Mouse (Mus musculus) limb, embryonic 12.5 days (tissue): ENCODE measurements around the gene Tfpi. TPM values are rescaled to one million over a fixed set of nuclear protein-coding genes. Genes with fewer than 3 reads are reported as not detected.

Source experiments
- ATAC-seq: fragments of 200-750 bp; cut with Nextera tagmentation; 2 replicates; pipeline ENCODE4 v1.8.0; 2017; ENCODE audit warnings: low read depth, moderate TSS enrichment; ENCODE audit not compliant: insufficient number of reproducible peaks, insufficient read depth, low FRiP score, low TSS enrichment
- H3K27ac ChIP-seq: fragments of 300-500 bp; sonication (generic); 2 replicates; pipeline ENCODE4 v1.5.1; 2016; ENCODE audit warnings: mild to moderate bottlenecking, moderate library complexity
- H3K27me3 ChIP-seq: fragments of 300-500 bp; sonication (generic); 2 replicates; pipeline ENCODE4 v1.6.1; 2016; ENCODE audit warnings: mild to moderate bottlenecking, moderate library complexity
- H3K36me3 ChIP-seq: fragments of 300-500 bp; sonication (generic); 2 replicates; pipeline ENCODE4 v1.6.1; 2016; ENCODE audit warnings: mild to moderate bottlenecking, moderate library complexity
- H3K4me1 ChIP-seq: fragments of 300-500 bp; sonication (generic); replicated peaks from 2 replicates; pipeline ENCODE4 v1.6.1; 2016
- H3K4me2 ChIP-seq: fragments of 300-500 bp; sonication (generic); 2 replicates; pipeline ENCODE4 v1.6.1; 2016; ENCODE audit warnings: mild to moderate bottlenecking, moderate library complexity
- H3K4me3 ChIP-seq: fragments of 300-500 bp; sonication (generic); replicated peaks from 2 replicates; pipeline ENCODE4 v1.5.1; 2016; ENCODE audit warnings: mild to moderate bottlenecking
- H3K9ac ChIP-seq: fragments of 300-500 bp; sonication (generic); replicated peaks from 2 replicates; pipeline ENCODE4 v1.6.1; 2016; ENCODE audit warnings: mild to moderate bottlenecking, moderate library complexity
- H3K9me3 ChIP-seq: fragments of 300-500 bp; sonication (generic); 2 replicates; pipeline ENCODE4 v1.6.1; 2016; ENCODE audit warnings: mild to moderate bottlenecking, moderate library complexity
- WGBS: fragments of 180-500 bp; shearing (Covaris S2); methylation state at CpG from one replicate; pipeline ENCODE4 v1.1.7; 2016; 5-methylcytosine and 5-hydroxymethylcytosine counted together
- polyA plus RNA-seq: library from polyadenylated mRNA; unstranded; fragments of >200 nt; fragmentation: Nextera tagmentation; extraction: Ambion mirVana; gene quantifications from 2 replicates; pipeline ENCODE4 v1.2.1, GENCODE M21; 2016

The Tfpi gene
- polyA plus RNA-seq, 1 experiment from 2014 or later: 16.2 TPM

GRCm38 (mm10) chr2:84441940-84442339 is 34.6 kb downstream of the Tfpi start:
- Histone ChIP-seq H3K4me1 (no peaks in the 10 kb centered on the region), H3K9ac (no peak overlapping the region), H3K36me3 (no peaks in the 10 kb centered on the region), H3K4me3 (no peak overlapping the region), H3K9me3 (no peaks in the 10 kb centered on the region), H3K27ac (no peak overlapping the region), H3K4me2 (no peak overlapping the region), H3K27me3 (no peaks in the 10 kb centered on the region)
- ATAC-seq: no peak
- WGBS: 85% methylated on average over 5 of the region's 5 CpGs

DNA sequence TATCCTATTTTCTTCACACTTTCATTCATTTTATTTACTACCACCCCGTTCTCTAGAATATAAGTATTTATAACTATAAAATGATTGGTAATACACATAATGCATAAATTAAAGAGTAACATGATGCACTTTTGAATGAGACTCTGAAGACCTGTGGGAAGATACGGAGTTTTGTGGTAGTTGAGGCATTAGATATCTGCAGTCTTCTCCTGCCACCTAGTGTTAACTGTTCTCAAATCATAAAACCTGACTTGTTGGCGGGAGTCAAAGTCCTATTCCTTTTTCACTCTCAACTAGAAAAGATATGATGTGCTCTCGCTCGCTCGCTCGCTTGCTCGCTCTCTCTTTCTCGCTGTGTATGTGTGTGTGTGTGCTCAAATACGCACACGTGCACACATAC is 46.9 kb downstream of the Tfpi start:
- Histone ChIP-seq H3K36me3 (no peaks in the 10 kb centered on the region), H3K4me1 (peaks cover 3% of the 10 kb centered on the region), H3K4me3 (no peak overlapping the region), H3K27ac (no peak overlapping the region), H3K9me3 (no peaks in the 10 kb centered on the region), H3K27me3 (no peaks in the 10 kb centered on the region), H3K4me2 (no peak overlapping the region), H3K9ac (no peak overlapping the region)
- no peak for ATAC-seq
- 59% methylated on average over 11 of the region's 11 CpGs for whole genome bisulfite sequencing

- Histone ChIP-seq H3K4me2 (no peak overlapping the region), H3K27ac (no peak overlapping the region), H3K4me1 (peaks cover 3% of the 10 kb centered on the region), H3K9ac (no peak overlapping the region), H3K27me3 (no peaks in the 10 kb centered on the region), H3K36me3 (no peaks in the 10 kb centered on the region), H3K4me3 (no peak overlapping the region), H3K9me3 (no peaks in the 10 kb centered on the region)
- WGBS: 45% methylated on average over 3 of the region's 3 CpGs
- no peak for ATAC-seq
These were observed 47.7 kb downstream of the Tfpi start for GRCm38 (mm10) chr2:84428836-84429235.

DNA sequence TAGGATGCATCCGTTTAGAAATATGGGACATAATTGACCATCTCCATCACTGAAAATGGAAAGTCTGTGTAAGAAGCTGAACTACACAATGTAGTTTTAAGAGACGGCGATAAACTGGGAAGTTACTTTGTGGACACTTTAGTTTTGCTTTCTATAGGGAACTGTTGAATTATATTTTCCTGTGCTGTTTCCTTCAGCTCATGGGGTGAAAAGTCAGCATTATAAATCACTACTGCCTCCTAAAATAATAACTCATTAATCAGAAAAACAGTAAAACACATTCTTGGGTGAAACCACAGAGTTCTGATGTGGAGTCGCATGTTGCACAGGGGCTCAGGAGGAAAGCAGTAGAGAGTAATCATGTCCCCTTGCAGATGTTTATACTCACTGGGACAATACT is 50.0 kb downstream of the Tfpi start:
- ATAC-seq: no peak
- H3K4me1 ChIP-seq: peaks cover 3% of the 10 kb centered on the region
- H3K9ac ChIP-seq: no peak overlapping the region
- no peaks in the 10 kb centered on the region for H3K36me3 ChIP-seq
- no peak overlapping the region for H3K27ac ChIP-seq
- WGBS: 67% methylated on average over 4 of the region's 4 CpGs
- H3K27me3 ChIP-seq: no peaks in the 10 kb centered on the region
- H3K4me3 ChIP-seq: no peak overlapping the region
- no peak overlapping the region for H3K4me2 ChIP-seq
- no peaks in the 10 kb centered on the region for H3K9me3 ChIP-seq

DNA sequence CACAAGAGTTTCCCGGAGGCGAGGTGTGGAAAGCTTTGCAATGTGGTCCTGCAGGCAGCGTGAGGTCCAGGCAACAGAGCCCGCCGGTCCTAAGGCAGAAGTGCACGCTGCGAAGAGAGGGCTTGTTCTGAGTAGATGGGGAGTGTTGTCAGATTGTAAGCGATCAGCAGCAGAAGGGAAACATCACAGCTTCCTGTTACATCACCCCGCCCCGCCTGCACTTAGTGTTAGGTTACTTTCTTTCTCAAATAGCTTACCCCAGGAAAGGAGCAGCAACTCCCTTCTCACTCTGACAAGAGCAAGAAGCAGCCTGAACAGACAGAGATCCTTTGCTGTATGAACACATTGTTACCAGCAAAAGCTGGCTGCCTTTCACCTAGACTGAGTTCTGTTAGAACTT is 51.4 kb downstream of the Tfpi start, which contains the start of gene Calcrl:
Calcrl (minus strand) TSS at position 274 of the 400 bp plus-strand sequence.
- H3K9ac ChIP-seq: peak within 1 kb of the TSS; percentile 42
- peak; percentile 85 for ATAC-seq
- 0% methylated on average over 10 of the region's 10 CpGs for WGBS

GRCm38 (mm10) chr2:84416501-84416900 is 60.1 kb downstream of the Tfpi start:
- no peak for ATAC-seq
- WGBS: 90% methylated on average over 4 of the region's 4 CpGs
- Histone ChIP-seq H3K4me2 (no peak overlapping the region), H3K36me3 (no peaks in the 10 kb centered on the region), H3K4me3 (no peak overlapping the region), H3K27ac (no peak overlapping the region), H3K27me3 (no peaks in the 10 kb centered on the region), H3K9ac (no peak overlapping the region), H3K9me3 (no peaks in the 10 kb centered on the region), H3K4me1 (no peaks in the 10 kb centered on the region)

More for the DNA sequence above, 51.4 kb downstream of the Tfpi start, which contains the start of gene Calcrl:
- Histone ChIP-seq H3K9me3 (no peaks in the 10 kb centered on the region), H3K27ac (peak within 1 kb of the TSS; percentile 80), H3K4me3 (peak within 1 kb of the TSS; percentile 37), H3K4me2 (peak within 1 kb of the TSS; percentile 61), H3K4me1 (peaks cover 3% of the 10 kb centered on the region), H3K27me3 (no peaks in the 10 kb centered on the region), H3K36me3 (no peaks in the 10 kb centered on the region)

DNA sequence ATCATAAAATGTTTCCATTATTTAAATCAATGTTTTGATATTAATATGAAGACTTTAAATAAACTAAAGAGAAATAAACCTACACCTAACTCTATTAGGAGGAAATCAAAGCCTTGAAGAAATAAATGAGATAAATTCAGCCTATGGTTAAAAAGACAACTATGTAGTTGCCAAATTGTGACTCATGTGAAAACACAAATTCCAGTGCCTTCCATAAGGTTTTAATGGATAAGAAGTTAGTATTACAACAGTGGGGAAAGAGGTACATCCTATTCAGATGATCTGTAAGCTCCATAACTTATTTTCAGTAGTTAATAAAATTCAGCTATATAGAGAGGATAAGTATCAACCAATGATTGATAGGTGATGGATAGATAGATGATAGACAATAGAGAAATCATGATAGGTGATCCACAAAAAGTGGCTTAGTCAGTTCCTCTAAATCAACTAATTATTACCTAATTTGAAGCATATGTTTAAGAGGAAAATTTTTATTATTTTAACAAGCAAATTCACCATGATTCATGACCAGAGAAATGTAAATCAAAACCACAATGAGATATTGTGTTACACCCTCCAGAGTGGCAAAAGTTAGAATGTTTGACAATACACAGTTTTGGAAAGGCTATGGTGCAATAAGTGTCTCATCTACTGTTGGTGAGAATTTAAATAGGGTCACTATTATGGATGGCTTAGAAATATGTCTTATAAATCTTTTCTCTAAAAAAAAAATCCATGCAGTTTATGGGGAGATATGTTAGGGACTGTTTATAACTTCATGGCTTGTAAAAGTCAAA is 66.6 kb downstream of the Tfpi start:
- no peak overlapping the region for H3K4me2 ChIP-seq
- no peak for ATAC-seq
- no peaks in the 10 kb centered on the region for H3K9me3 ChIP-seq
- no peak overlapping the region for H3K9ac ChIP-seq
- no peak overlapping the region for H3K27ac ChIP-seq
- no peaks in the 10 kb centered on the region for H3K27me3 ChIP-seq
- no peaks in the 10 kb centered on the region for H3K4me1 ChIP-seq
- no peaks in the 10 kb centered on the region for H3K36me3 ChIP-seq
- H3K4me3 ChIP-seq: no peak overlapping the region

- Histone ChIP-seq H3K4me2 (no peak overlapping the region), H3K4me1 (no peaks in the 10 kb centered on the region), H3K27me3 (no peaks in the 10 kb centered on the region), H3K9ac (no peak overlapping the region), H3K4me3 (no peak overlapping the region), H3K27ac (no peak overlapping the region), H3K9me3 (no peaks in the 10 kb centered on the region), H3K36me3 (no peaks in the 10 kb centered on the region)
- 91% methylated on average over 3 of the region's 3 CpGs for WGBS
- ATAC-seq: no peak
These were observed 71.7 kb downstream of the Tfpi start for GRCm38 (mm10) chr2:84404834-84405233.

- Histone ChIP-seq H3K4me1 (no peaks in the 10 kb centered on the region), H3K9ac (no peak overlapping the region), H3K27ac (no peak overlapping the region), H3K36me3 (no peaks in the 10 kb centered on the region), H3K27me3 (no peaks in the 10 kb centered on the region), H3K4me3 (no peak overlapping the region), H3K9me3 (no peaks in the 10 kb centered on the region), H3K4me2 (no peak overlapping the region)
- ATAC-seq: no peak
- WGBS: 92% methylated on average over 3 of the region's 3 CpGs
These were observed 73.9 kb downstream of the Tfpi start for GRCm38 (mm10) chr2:84402713-84403112.

DNA sequence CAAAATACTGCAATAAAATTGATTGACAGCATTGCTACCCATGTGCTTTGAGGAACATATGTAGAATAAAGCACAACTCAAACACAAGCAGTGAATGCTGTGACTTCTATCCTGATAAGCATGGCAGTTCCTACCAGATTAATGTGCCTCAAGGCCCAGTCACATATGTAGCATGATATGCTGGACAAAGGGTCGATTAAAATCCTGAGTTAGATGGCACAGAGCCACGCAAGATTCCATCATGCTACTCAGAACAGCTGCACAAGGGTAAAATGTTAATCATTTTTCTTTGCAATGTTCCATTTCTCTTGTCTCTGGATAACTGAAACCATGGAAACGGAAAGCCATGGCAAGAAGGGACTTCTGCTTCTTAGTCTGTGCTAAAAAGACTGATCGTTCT is 80.0 kb downstream of the Tfpi start:
- H3K27me3 ChIP-seq: no peaks in the 10 kb centered on the region
- no peak for ATAC-seq
- H3K27ac ChIP-seq: no peak overlapping the region
- H3K9me3 ChIP-seq: no peaks in the 10 kb centered on the region
- H3K36me3 ChIP-seq: no peaks in the 10 kb centered on the region
- H3K9ac ChIP-seq: no peak overlapping the region
- H3K4me2 ChIP-seq: no peak overlapping the region
- H3K4me1 ChIP-seq: no peaks in the 10 kb centered on the region
- 90% methylated on average over 4 of the region's 4 CpGs for WGBS
- no peak overlapping the region for H3K4me3 ChIP-seq

GRCm38 (mm10) chr2:84393236-84393635 is 83.3 kb downstream of the Tfpi start:
- Histone ChIP-seq H3K27ac (no peak overlapping the region), H3K4me1 (no peaks in the 10 kb centered on the region), H3K4me3 (no peak overlapping the region), H3K27me3 (no peaks in the 10 kb centered on the region), H3K4me2 (no peak overlapping the region), H3K9ac (no peak overlapping the region), H3K9me3 (no peaks in the 10 kb centered on the region), H3K36me3 (no peaks in the 10 kb centered on the region)
- no peak for ATAC-seq
- WGBS: 78% methylated on average over 4 of the region's 4 CpGs

DNA sequence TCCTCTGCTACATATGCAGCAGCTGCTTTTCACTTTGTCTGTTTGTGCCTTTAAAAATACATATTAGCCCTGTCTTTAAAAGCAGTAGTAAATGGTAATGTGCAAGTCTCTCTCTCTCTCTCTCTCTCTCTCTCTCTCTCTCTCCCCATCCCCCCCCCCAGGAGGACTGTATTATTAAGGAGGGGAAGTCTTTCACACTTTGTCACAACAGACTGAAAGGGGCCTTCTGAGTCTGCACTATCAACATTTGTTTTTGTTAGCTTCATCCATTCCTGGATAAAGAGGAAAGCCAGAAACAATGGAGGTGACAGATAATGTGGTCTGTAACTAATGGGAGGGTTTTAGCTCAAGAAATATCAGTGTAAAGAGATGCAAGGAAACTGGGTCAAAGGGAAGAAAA is 87.5 kb downstream of the Tfpi start:
- H3K9me3 ChIP-seq: no peaks in the 10 kb centered on the region
- H3K36me3 ChIP-seq: no peaks in the 10 kb centered on the region
- no peak overlapping the region for H3K4me3 ChIP-seq
- peaks cover 4% of the 10 kb centered on the region; the same call in 1 of the 2 replicates for H3K4me1 ChIP-seq
- no peaks in the 10 kb centered on the region for H3K27me3 ChIP-seq
- H3K9ac ChIP-seq: no peak overlapping the region
- no peak overlapping the region for H3K27ac ChIP-seq
- no peak for ATAC-seq
- H3K4me2 ChIP-seq: no peak overlapping the region
